16 mouse cellular contexts compared by ENCODE assay signal in the genomic region with DNA sequence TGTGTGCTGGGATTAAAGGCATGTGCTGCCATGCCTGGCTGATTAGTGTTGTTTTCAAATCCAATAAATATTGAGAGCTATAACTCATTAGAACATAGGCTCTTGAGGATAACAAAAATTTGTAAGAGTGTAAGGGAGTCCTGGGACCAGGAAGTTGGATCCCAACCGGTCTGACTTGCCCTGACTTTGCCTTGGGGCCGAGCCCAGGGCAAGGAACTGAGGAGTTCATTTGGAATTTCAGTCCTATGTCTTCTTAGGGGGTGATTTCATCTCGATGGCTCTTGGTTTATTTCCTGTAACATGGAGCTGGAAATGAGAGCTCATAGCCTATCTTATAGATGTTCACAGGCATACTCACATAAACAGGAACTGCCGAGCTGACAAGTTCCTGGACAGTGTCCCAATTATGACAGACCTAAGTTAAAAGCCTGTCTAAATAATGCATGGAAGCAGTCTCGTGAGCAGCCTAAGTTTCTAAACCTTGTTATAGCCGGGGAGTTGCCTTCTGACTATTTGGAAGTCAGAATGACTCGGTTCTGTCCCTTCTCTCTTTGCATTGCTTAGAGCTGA. TPM values are rescaled to one million over a fixed set of nuclear protein-coding genes. Genes with fewer than 3 reads are reported as not detected.
DNase-seq lines count a peak whose midpoint lies in the region; ATAC-seq and TF ChIP-seq lines count a peak whose summit lies in the region.
"Had no signal": no experiment of that assay in that cellular context is flagged by ENCODE, and none has a peak within 500 bp of the region (broad histone marks: within the 10 kb centered on the region; RNA-seq: fewer than 3 reads in every experiment).

No protein-coding gene starts in this region.

- H3K4me1 ChIP-seq in kidney, postnatal 0 days (replicated peaks; ENCODE audit: insufficient read depth, low read length) = no peaks in the 10 kb centered on the region
- peaks cover 10% of the 10 kb centered on the region for H3K4me1 ChIP-seq in kidney, embryonic 15.5 days
- peaks cover 4% of the 10 kb centered on the region; the same call in 1 of the 2 replicates for H3K4me1 ChIP-seq in lung, embryonic 14.5 days (ENCODE audit: insufficient read depth)
- 0 out of 2 replicates have a peak, but pooled peaks cover 8% of the 10 kb centered on the region for H3K4me1 ChIP-seq in stomach, embryonic 15.5 days
- H3K4me1 ChIP-seq: embryonic facial prominence, embryonic 15.5 days; midbrain, embryonic 15.5 days had no signal

- ATAC-seq in kidney, postnatal 0 days (replicated peaks; ENCODE audit: low FRiP score, low read depth) = no peak
- no peak for ATAC-seq in kidney, embryonic 15.5 days (replicated peaks; ENCODE audit: low FRiP score)
- peak; percentile 81 for ATAC-seq in lung, embryonic 14.5 days (ENCODE audit: insufficient read depth)
- ATAC-seq in stomach, embryonic 15.5 days (ENCODE audit: insufficient read depth, low FRiP score, low read depth) = peak; percentile 42; the same call in 1 of the 2 replicates
- ATAC-seq: forebrain, embryonic 16.5 days; midbrain, embryonic 15.5 days had no signal

- no peak overlapping the region for H3K9ac ChIP-seq in kidney, postnatal 0 days (ENCODE audit: low read depth, low read length)
- no peak overlapping the region for H3K9ac ChIP-seq in kidney, embryonic 15.5 days
- no peak overlapping the region for H3K9ac ChIP-seq in lung, embryonic 14.5 days
- H3K9ac ChIP-seq in stomach, embryonic 15.5 days = no peak overlapping the region
- H3K9ac ChIP-seq: embryonic facial prominence, embryonic 15.5 days; midbrain, embryonic 15.5 days had no signal

- H3K27ac ChIP-seq in kidney, postnatal 0 days = no peak overlapping the region
- H3K27ac ChIP-seq in kidney, embryonic 15.5 days = no peak overlapping the region
- H3K27ac ChIP-seq in lung, embryonic 14.5 days (ENCODE audit: low read depth) = peak overlapping the region; percentile 71; the same call in 1 of the 2 replicates
- peak overlapping the region; percentile 75 for H3K27ac ChIP-seq in stomach, embryonic 15.5 days
- H3K27ac ChIP-seq: embryonic facial prominence, embryonic 15.5 days; limb, embryonic 10.5 days; macrophage; midbrain, embryonic 15.5 days had no signal

- DNase-seq in heart, adult 11 months = peak; percentile 79
- no peak for DNase-seq in heart, adult 18-20 months
- peak; percentile 60 for DNase-seq in kidney, postnatal 0 days (ENCODE audit: low spot score)
- DNase-seq in lung, embryonic 14.5 days = peak; percentile 88
- no peak for DNase-seq in spleen, postnatal 14 days (ENCODE audit: low spot score in 2 of 2)
- no peak for DNase-seq in adrenal gland, adult 2 months
- DNase-seq: heart, postnatal 14 days; thymus, postnatal 4 days had no signal

- no peaks in the 10 kb centered on the region for H3K9me3 ChIP-seq in kidney, postnatal 0 days (replicated peaks; ENCODE audit: low read length)
- H3K9me3 ChIP-seq in kidney, embryonic 15.5 days (replicated peaks) = no peaks in the 10 kb centered on the region
- no peaks in the 10 kb centered on the region for H3K9me3 ChIP-seq in lung, embryonic 14.5 days (ENCODE audit: low read depth, low read length)
- no peaks in the 10 kb centered on the region for H3K9me3 ChIP-seq in stomach, embryonic 15.5 days
- H3K9me3 ChIP-seq: embryonic facial prominence, embryonic 15.5 days; G1E; limb, embryonic 10.5 days; midbrain, embryonic 15.5 days had no signal

- no peak overlapping the region for H3K4me3 ChIP-seq in kidney, postnatal 0 days (replicated peaks; ENCODE audit: low read depth, low read length)
- H3K4me3 ChIP-seq in kidney, embryonic 15.5 days (replicated peaks) = no peak overlapping the region
- no peak overlapping the region for H3K4me3 ChIP-seq in lung, embryonic 14.5 days (ENCODE audit: low read depth, low read length)
- no peak overlapping the region for H3K4me3 ChIP-seq in stomach, embryonic 15.5 days (replicated peaks)
- H3K4me3 ChIP-seq: embryonic facial prominence, embryonic 15.5 days; limb, embryonic 10.5 days; midbrain, embryonic 15.5 days had no signal

- H3K27me3 ChIP-seq in kidney, postnatal 0 days (ENCODE audit: insufficient read depth, low read length) = no peaks in the 10 kb centered on the region
- no peaks in the 10 kb centered on the region for H3K27me3 ChIP-seq in kidney, embryonic 15.5 days
- no peaks in the 10 kb centered on the region for H3K27me3 ChIP-seq in lung, embryonic 14.5 days (ENCODE audit: insufficient read depth, low read length)
- no peaks in the 10 kb centered on the region for H3K27me3 ChIP-seq in stomach, embryonic 15.5 days (replicated peaks)
- H3K27me3 ChIP-seq: embryonic facial prominence, embryonic 15.5 days; midbrain, embryonic 15.5 days had no signal

- WGBS in kidney, postnatal 0 days = 52% methylated on average over 7 of the region's 7 CpGs
- 61% methylated on average over 7 of the region's 7 CpGs for WGBS in kidney, embryonic 15.5 days
- WGBS in lung, embryonic 14.5 days = 30% methylated on average over 7 of the region's 7 CpGs
- 39% methylated on average over 7 of the region's 7 CpGs for WGBS in stomach, embryonic 15.5 days

- no peak overlapping the region for H3K4me2 ChIP-seq in kidney, postnatal 0 days (ENCODE audit: low read length)
- H3K4me2 ChIP-seq in kidney, embryonic 15.5 days = no peak overlapping the region
- peak overlapping the region; percentile 1; the same call in 1 of the 2 replicates for H3K4me2 ChIP-seq in lung, embryonic 14.5 days
- H3K4me2 ChIP-seq in stomach, embryonic 15.5 days = no peak overlapping the region; the same call in 1 of the 2 replicates
- H3K4me2 ChIP-seq: embryonic facial prominence, embryonic 15.5 days; midbrain, embryonic 15.5 days had no signal

- TF ChIP-seq CTCF in kidney, postnatal 0 days (IDR thresholded peaks at IDR 0.05; ENCODE audit: low read depth) = no peak
- TF ChIP-seq CTCF in lung, embryonic 14.5 days (IDR thresholded peaks at IDR 0.05; ENCODE audit: low read depth) = no peak

- H3K36me3 ChIP-seq in kidney, postnatal 0 days (ENCODE audit: insufficient read depth, low read length) = peaks cover 3% of the 10 kb centered on the region; the same call in 1 of the 2 replicates
- peaks cover 31% of the 10 kb centered on the region for H3K36me3 ChIP-seq in kidney, embryonic 15.5 days
- peaks cover 22% of the 10 kb centered on the region; the same call in 1 of the 2 replicates for H3K36me3 ChIP-seq in lung, embryonic 14.5 days (ENCODE audit: insufficient read depth)
- peaks cover 4% of the 10 kb centered on the region; the same call in 1 of the 2 replicates for H3K36me3 ChIP-seq in stomach, embryonic 15.5 days
- H3K36me3 ChIP-seq: G1E had no signal

RNA-seq across cellular contexts. Expression of gene Mapk9, which starts 17.3 kb away (rescaled TPM):
- 10 to 100 TPM; 42.4 to 45.5 TPM for total RNA-seq in heart, adult 18-20 months (2021)
- 25.5 and 26.0 TPM in 2 replicates for polyA plus RNA-seq in kidney, postnatal 0 days (2015; fragmentation: Nextera tagmentation; extraction: Ambion mirVana)
- polyA plus RNA-seq in kidney, embryonic 15.5 days (2015; fragmentation: Nextera tagmentation; extraction: Ambion mirVana) = 30.3 and 30.4 TPM in 2 replicates
- 38.4 and 40.0 TPM in 2 replicates for polyA plus RNA-seq in lung, embryonic 14.5 days (2014; fragmentation: Nextera tagmentation; extraction: Ambion mirVana)
- 31.3 and 34.8 TPM in 2 replicates for polyA plus RNA-seq in stomach, embryonic 15.5 days (2015; fragmentation: Nextera tagmentation; extraction: Ambion mirVana)
- 10 to 100 TPM; 69.8 to 79.9 TPM for total RNA-seq in adrenal gland, adult 2 months (2021)
- 20.2 and 20.5 TPM in 2 replicates for polyA plus RNA-seq in adrenal gland, adult 2 months (2012; rRNA removed)

RNA-seq across cellular contexts. Expression of gene Gfpt2, which starts 35.3 kb away (rescaled TPM):
- total RNA-seq in heart, adult 18-20 months (2021) = 1 to 10 TPM; 8.7 to 9.3 TPM
- 7.3 and 8.6 TPM in 2 replicates for polyA plus RNA-seq in kidney, postnatal 0 days (2015; fragmentation: Nextera tagmentation; extraction: Ambion mirVana)
- polyA plus RNA-seq in kidney, embryonic 15.5 days (2015; fragmentation: Nextera tagmentation; extraction: Ambion mirVana) = 12.4 and 13.8 TPM in 2 replicates
- 10.4 and 11.6 TPM in 2 replicates for polyA plus RNA-seq in lung, embryonic 14.5 days (2014; fragmentation: Nextera tagmentation; extraction: Ambion mirVana)
- 8.1 and 8.7 TPM in 2 replicates for polyA plus RNA-seq in stomach, embryonic 15.5 days (2015; fragmentation: Nextera tagmentation; extraction: Ambion mirVana)
- 1 to 10 TPM; 6.4 to 8.0 TPM for total RNA-seq in adrenal gland, adult 2 months (2021)
- 2.3 TPM in 2 replicates for polyA plus RNA-seq in adrenal gland, adult 2 months (2012; rRNA removed)
- polyA plus RNA-seq: G1E, macrophage had no signal

Comparison
In these comparisons a context has a peak if more than half of its experiments do, and no peak if none do; other contexts are left out.
1. DNase-seq: peak in heart, adult 11 months (single experiment), kidney, postnatal 0 days (single experiment) and lung, embryonic 14.5 days (single experiment); none in heart, adult 18-20 months (0 of 2), spleen, postnatal 14 days (0 of 2) and adrenal gland, adult 2 months (single experiment).
2. ATAC-seq: peak in lung, embryonic 14.5 days (single experiment) and stomach, embryonic 15.5 days (single experiment); none in kidney, postnatal 0 days (single experiment) and kidney, embryonic 15.5 days (single experiment).
3. H3K27ac ChIP-seq: peak in lung, embryonic 14.5 days (single experiment) and stomach, embryonic 15.5 days (single experiment); none in kidney, postnatal 0 days (single experiment) and kidney, embryonic 15.5 days (single experiment).